Mouse (Mus musculus): Measurements from ENCODE around the gene Gm5294. TPM values are rescaled to one million over a fixed set of nuclear protein-coding genes. Genes with fewer than 3 reads are reported as not detected.

Gene Gm5294
- polyA plus RNA-seq, 1 experiment from 2014 or later: not detected

Other genes with a start within 250 kb of the Gm5294 start
- 61.5 and 61.6 TPM in 2 replicates for gene Zfp68, start 200.3 kb upstream of the Gm5294 start, polyA plus RNA-seq (2015; fragmentation: Nextera tagmentation; extraction: Ambion mirVana)
- 12.5 and 13.7 TPM in 2 replicates for gene A430033K04Rik, start 197.2 kb upstream of the Gm5294 start, polyA plus RNA-seq (2015; fragmentation: Nextera tagmentation; extraction: Ambion mirVana)
- 19.8 and 19.9 TPM in 2 replicates for gene Fam20c, start 65.6 kb upstream of the Gm5294 start, polyA plus RNA-seq (2015; fragmentation: Nextera tagmentation; extraction: Ambion mirVana)
- gene Pdgfa, start 177.3 kb downstream of the Gm5294 start, polyA plus RNA-seq (2015; fragmentation: Nextera tagmentation; extraction: Ambion mirVana): 52.9 and 55.7 TPM in 2 replicates

Data from kidney, embryonic 15.5 days (tissue).